Comparison of ENCODE assay signal across 9 mouse cellular contexts in genomic region chr6:124702102-124702783, GRCm38 (mm10). TPM values are rescaled to one million over a fixed set of nuclear protein-coding genes. Genes with fewer than 3 reads are reported as not detected.
DNase-seq lines count a peak whose midpoint lies in the region; ATAC-seq and TF ChIP-seq lines count a peak whose summit lies in the region.
"Had no signal": no experiment of that assay in that cellular context is flagged by ENCODE, and none has a peak within 500 bp of the region (broad histone marks: within the 10 kb centered on the region; RNA-seq: fewer than 3 reads in every experiment).

No protein-coding gene starts in this region.

- peak; percentile 92 for DNase-seq in heart, adult 11 months
- DNase-seq in heart, postnatal 10 days, result no peak
- no peak for DNase-seq in lung, postnatal 36 days
- no peak for DNase-seq in intestine, embryonic 14.5 days (ENCODE audit: low spot score)
- no peak for DNase-seq in midbrain, postnatal 0 days (ENCODE audit: low spot score)
- DNase-seq in thymus, postnatal 10 days (ENCODE audit: low spot score in 2 of 2), result no peak
- no peak for DNase-seq in gastrocnemius, postnatal 36 days

- H3K27ac ChIP-seq in lung, embryonic 16.5 days (ENCODE audit: low read length), result no peak overlapping the region
- H3K27ac ChIP-seq in intestine, embryonic 14.5 days (ENCODE audit: low read depth), result no peak overlapping the region
- no peak overlapping the region for H3K27ac ChIP-seq in midbrain, postnatal 0 days (ENCODE audit: low read depth, low read length)

- no peaks in the 10 kb centered on the region for H3K4me1 ChIP-seq in lung, embryonic 16.5 days (replicated peaks; ENCODE audit: control insufficient read depth, insufficient read depth, low read length)
- no peaks in the 10 kb centered on the region for H3K4me1 ChIP-seq in intestine, embryonic 14.5 days (replicated peaks; ENCODE audit: control insufficient read depth, insufficient read depth, low read length)
- H3K4me1 ChIP-seq in midbrain, postnatal 0 days (ENCODE audit: insufficient read depth, low read length), result no peaks in the 10 kb centered on the region

- H3K4me3 ChIP-seq in lung, embryonic 16.5 days (ENCODE audit: low read length), result no peak overlapping the region
- H3K4me3 ChIP-seq in intestine, embryonic 14.5 days (ENCODE audit: low read depth, low read length), result no peak overlapping the region
- no peak overlapping the region for H3K4me3 ChIP-seq in midbrain, postnatal 0 days (ENCODE audit: low read depth, low read length)

- intact Hi-C loops in heart, postnatal 10 days (cut with DNase I), result loop anchor here (2.0 to 5.0 kb wide), 2 partner anchors 35 to 57 kb away; partner anchors contain the start of gene Ptpn6
- intact Hi-C loops in gastrocnemius, postnatal 36 days (cut with DNase I), result no loop called here

- WGBS in lung, embryonic 16.5 days, result 90% methylated on average over 17 of the region's 17 CpGs
- 93% methylated on average over 17 of the region's 17 CpGs for WGBS in intestine, embryonic 14.5 days
- whole genome bisulfite sequencing in midbrain, postnatal 0 days, result 92% methylated on average over 17 of the region's 17 CpGs

- H3K36me3 ChIP-seq in lung, embryonic 16.5 days (ENCODE audit: control insufficient read depth, insufficient read depth, low read length), result peaks cover 31% of the 10 kb centered on the region
- H3K36me3 ChIP-seq in intestine, embryonic 14.5 days (ENCODE audit: control insufficient read depth, insufficient read depth, low read length), result peaks cover 86% of the 10 kb centered on the region
- peaks cover 49% of the 10 kb centered on the region for H3K36me3 ChIP-seq in midbrain, postnatal 0 days (ENCODE audit: insufficient read depth, low read length)

- H3K9me3 ChIP-seq in lung, embryonic 16.5 days (ENCODE audit: control insufficient read depth, low read length), result no peaks in the 10 kb centered on the region
- no peaks in the 10 kb centered on the region for H3K9me3 ChIP-seq in intestine, embryonic 14.5 days (ENCODE audit: control insufficient read depth, low read length)
- no peaks in the 10 kb centered on the region for H3K9me3 ChIP-seq in midbrain, postnatal 0 days (ENCODE audit: low read length)

- H3K27me3 ChIP-seq in lung, embryonic 16.5 days (ENCODE audit: control insufficient read depth, insufficient read depth, low read depth, low read length), result no peaks in the 10 kb centered on the region
- no peaks in the 10 kb centered on the region for H3K27me3 ChIP-seq in intestine, embryonic 14.5 days (replicated peaks; ENCODE audit: control insufficient read depth, insufficient read depth, low read length)
- no peaks in the 10 kb centered on the region for H3K27me3 ChIP-seq in midbrain, postnatal 0 days (ENCODE audit: insufficient read depth, low read length)

- H3K9ac ChIP-seq in lung, embryonic 16.5 days (ENCODE audit: low read length), result no peak overlapping the region
- no peak overlapping the region for H3K9ac ChIP-seq in intestine, embryonic 14.5 days (ENCODE audit: low read length)
- no peak overlapping the region for H3K9ac ChIP-seq in midbrain, postnatal 0 days (replicated peaks; ENCODE audit: low read length, poor library complexity, severe bottlenecking)

- H3K4me2 ChIP-seq in lung, embryonic 16.5 days (ENCODE audit: low read depth, low read length), result no peak overlapping the region
- H3K4me2 ChIP-seq in intestine, embryonic 14.5 days (ENCODE audit: low read length), result no peak overlapping the region
- H3K4me2 ChIP-seq in midbrain, postnatal 0 days (ENCODE audit: low read depth, low read length, poor library complexity, severe bottlenecking), result no peak overlapping the region
- H3K4me2 ChIP-seq: heart, embryonic 11.5 days had no signal

- TF ChIP-seq CTCF in midbrain, postnatal 0 days (IDR thresholded peaks at IDR 0.05), result no peak

- 0 out of 2 replicates have a peak, but pooled peaks have one; percentile 11 for ATAC-seq in lung, embryonic 16.5 days (ENCODE audit: low read depth)
- 0 out of 2 replicates have a peak, but pooled peaks have one; percentile 5 for ATAC-seq in intestine, embryonic 14.5 days (replicated peaks; ENCODE audit: low FRiP score, low TSS enrichment, low read depth)
- ATAC-seq in midbrain, postnatal 0 days (ENCODE audit: low FRiP score), result peak; percentile 38; the same call in 1 of the 2 replicates

RNA-seq across cellular contexts. Expression of gene Emg1, which starts 9.7 kb away (rescaled TPM):
- 10 to 100 TPM; 64.2 to 66.4 TPM for total RNA-seq in heart, postnatal 10 days (2021)
- polyA plus RNA-seq in lung, embryonic 16.5 days (2015; fragmentation: Nextera tagmentation; extraction: Ambion mirVana), result 188 and 192 TPM in 2 replicates
- 248 and 249 TPM in 2 replicates for polyA plus RNA-seq in intestine, embryonic 14.5 days (2014; fragmentation: Nextera tagmentation; extraction: Ambion mirVana)
- 75.6 and 99.9 TPM in 2 replicates for total RNA-seq in midbrain, postnatal 0 days (2014; rRNA removed)
- polyA plus RNA-seq in midbrain, postnatal 0 days (2015; fragmentation: Nextera tagmentation; extraction: Ambion mirVana), result 87.2 and 89.8 TPM in 2 replicates
- 10 to 100 TPM; 51.9 to 53.8 TPM for total RNA-seq in gastrocnemius, postnatal 36 days (2021)

RNA-seq across cellular contexts. Expression of gene Phb2, which starts 9.9 kb away (rescaled TPM):
- 100 to 1,000 TPM; 394 to 399 TPM for total RNA-seq in heart, postnatal 10 days (2021)
- 254 and 278 TPM in 2 replicates for polyA plus RNA-seq in lung, embryonic 16.5 days (2015; fragmentation: Nextera tagmentation; extraction: Ambion mirVana)
- 414 and 436 TPM in 2 replicates for polyA plus RNA-seq in intestine, embryonic 14.5 days (2014; fragmentation: Nextera tagmentation; extraction: Ambion mirVana)
- total RNA-seq in midbrain, postnatal 0 days (2014; rRNA removed), result 197 and 230 TPM in 2 replicates
- polyA plus RNA-seq in midbrain, postnatal 0 days (2015; fragmentation: Nextera tagmentation; extraction: Ambion mirVana), result 265 and 269 TPM in 2 replicates
- 100 to 1,000 TPM; 140 to 161 TPM for total RNA-seq in gastrocnemius, postnatal 36 days (2021)

RNA-seq across cellular contexts. Expression of gene Ptpn6, which starts 36.3 kb away (rescaled TPM):
- total RNA-seq in heart, postnatal 10 days (2021), result 1 to 10 TPM; 5.0 to 6.0 TPM
- 21.3 and 27.3 TPM in 2 replicates for polyA plus RNA-seq in lung, embryonic 16.5 days (2015; fragmentation: Nextera tagmentation; extraction: Ambion mirVana)
- polyA plus RNA-seq in intestine, embryonic 14.5 days (2014; fragmentation: Nextera tagmentation; extraction: Ambion mirVana), result 11.7 and 14.1 TPM in 2 replicates
- 2.3 and 3.4 TPM in 2 replicates for total RNA-seq in midbrain, postnatal 0 days (2014; rRNA removed)
- 3.2 and 4.0 TPM in 2 replicates for polyA plus RNA-seq in midbrain, postnatal 0 days (2015; fragmentation: Nextera tagmentation; extraction: Ambion mirVana)
- total RNA-seq in gastrocnemius, postnatal 36 days (2021), result 1 to 10 TPM in 1 of 2 experiments, under 1 TPM in 1; 0.64 to 2.5 TPM

RNA-seq across cellular contexts. Expression of gene Grcc10, which starts 38.9 kb away (rescaled TPM):
- total RNA-seq in heart, postnatal 10 days (2021), result 100 to 1,000 TPM; 322 to 335 TPM
- 430 and 446 TPM in 2 replicates for polyA plus RNA-seq in lung, embryonic 16.5 days (2015; fragmentation: Nextera tagmentation; extraction: Ambion mirVana)
- 440 and 466 TPM in 2 replicates for polyA plus RNA-seq in intestine, embryonic 14.5 days (2014; fragmentation: Nextera tagmentation; extraction: Ambion mirVana)
- 244 and 246 TPM in 2 replicates for total RNA-seq in midbrain, postnatal 0 days (2014; rRNA removed)
- polyA plus RNA-seq in midbrain, postnatal 0 days (2015; fragmentation: Nextera tagmentation; extraction: Ambion mirVana), result 710 and 723 TPM in 2 replicates
- total RNA-seq in gastrocnemius, postnatal 36 days (2021), result 100 to 1,000 TPM; 150 to 160 TPM

RNA-seq across cellular contexts. Expression of gene Lpcat3, which starts 39.4 kb away (rescaled TPM):
- total RNA-seq in heart, postnatal 10 days (2021), result 10 to 100 TPM; 56.5 to 68.8 TPM
- polyA plus RNA-seq in lung, embryonic 16.5 days (2015; fragmentation: Nextera tagmentation; extraction: Ambion mirVana), result 60.9 and 61.9 TPM in 2 replicates
- 75.5 and 79.8 TPM in 2 replicates for polyA plus RNA-seq in intestine, embryonic 14.5 days (2014; fragmentation: Nextera tagmentation; extraction: Ambion mirVana)
- total RNA-seq in midbrain, postnatal 0 days (2014; rRNA removed), result 31.4 and 35.0 TPM in 2 replicates
- polyA plus RNA-seq in midbrain, postnatal 0 days (2015; fragmentation: Nextera tagmentation; extraction: Ambion mirVana), result 40.0 and 43.2 TPM in 2 replicates
- total RNA-seq in gastrocnemius, postnatal 36 days (2021), result 10 to 100 TPM; 16.3 to 18.3 TPM
